Mouse (Mus musculus) neural tube, embryonic 12.5 days (tissue): ENCODE data around the gene Zfp629. TPM values are rescaled to one million over a fixed set of nuclear protein-coding genes. Genes with fewer than 3 reads are reported as not detected.
"Not testable (repeated sequence)": the region's sequence is repeated elsewhere in the genome, so short reads cannot be mapped to it uniquely, and the experiment has no call there.

Source experiments
- ATAC-seq: fragments of 200-750 bp; cut with Nextera tagmentation; 2 replicates; pipeline ENCODE4 v1.8.0; 2017; ENCODE audit warnings: low read depth, mild to moderate bottlenecking, moderate TSS enrichment, moderate library complexity; ENCODE audit not compliant: low FRiP score
- H3K27ac ChIP-seq: fragments of 300-500 bp; sonication (generic); 2 replicates; pipeline ENCODE4 v1.5.1; 2016
- H3K27me3 ChIP-seq: fragments of 300-500 bp; sonication (generic); replicated peaks from 2 replicates; pipeline ENCODE4 v1.6.1; 2016; ENCODE audit warnings: mild to moderate bottlenecking
- H3K36me3 ChIP-seq: fragments of 300-500 bp; sonication (generic); 2 replicates; pipeline ENCODE4 v1.6.1; 2016; ENCODE audit warnings: mild to moderate bottlenecking
- H3K4me1 ChIP-seq: fragments of 300-500 bp; sonication (generic); 2 replicates; pipeline ENCODE4 v1.6.1; 2016
- H3K4me2 ChIP-seq: fragments of 300-500 bp; sonication (generic); replicated peaks from 2 replicates; pipeline ENCODE4 v1.6.1; 2016; ENCODE audit warnings: mild to moderate bottlenecking
- H3K4me3 ChIP-seq: fragments of 300-500 bp; sonication (generic); 2 replicates; pipeline ENCODE4 v1.5.1; 2016
- H3K9ac ChIP-seq: fragments of 300-500 bp; sonication (generic); 2 replicates; pipeline ENCODE4 v1.6.1; 2016; ENCODE audit warnings: mild to moderate bottlenecking
- H3K9me3 ChIP-seq: fragments of 300-500 bp; sonication (generic); 2 replicates; pipeline ENCODE4 v1.6.1; 2016; ENCODE audit warnings: mild to moderate bottlenecking
- WGBS: fragments of 180-500 bp; shearing (Covaris S2); methylation state at CpG from one replicate; pipeline ENCODE4 v1.1.7; 2016; 5-methylcytosine and 5-hydroxymethylcytosine counted together
- polyA plus RNA-seq: library from polyadenylated mRNA; unstranded; fragments of >200 nt; fragmentation: Nextera tagmentation; extraction: Ambion mirVana; gene quantifications from 2 replicates; pipeline ENCODE4 v1.2.1, GENCODE M21; 2016

Zfp629 gene
- polyA plus RNA-seq, 1 experiment from 2014 or later: 35.3 TPM

DNA sequence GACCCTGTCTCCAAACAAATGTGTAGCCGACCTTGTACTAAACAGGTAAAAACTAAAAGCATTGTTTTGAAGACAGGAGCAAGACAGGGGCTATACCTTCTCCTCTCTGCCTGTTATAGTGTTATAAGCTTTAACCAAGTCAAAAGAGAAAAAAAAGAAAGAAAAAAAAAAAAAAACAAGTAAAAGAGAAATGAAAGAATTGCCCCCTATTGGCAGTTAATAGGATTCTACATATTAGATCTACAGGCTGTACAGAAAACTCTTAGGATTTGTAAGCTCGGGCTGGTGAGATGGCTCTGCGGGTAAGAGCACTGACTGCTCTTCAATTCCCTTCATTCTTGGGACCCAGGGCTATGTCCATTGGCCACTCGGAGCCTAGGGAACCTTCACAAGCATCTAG lies 26.7 kb upstream of the Zfp629 start:
- H3K36me3 ChIP-seq: no peaks in the 10 kb centered on the region

DNA sequence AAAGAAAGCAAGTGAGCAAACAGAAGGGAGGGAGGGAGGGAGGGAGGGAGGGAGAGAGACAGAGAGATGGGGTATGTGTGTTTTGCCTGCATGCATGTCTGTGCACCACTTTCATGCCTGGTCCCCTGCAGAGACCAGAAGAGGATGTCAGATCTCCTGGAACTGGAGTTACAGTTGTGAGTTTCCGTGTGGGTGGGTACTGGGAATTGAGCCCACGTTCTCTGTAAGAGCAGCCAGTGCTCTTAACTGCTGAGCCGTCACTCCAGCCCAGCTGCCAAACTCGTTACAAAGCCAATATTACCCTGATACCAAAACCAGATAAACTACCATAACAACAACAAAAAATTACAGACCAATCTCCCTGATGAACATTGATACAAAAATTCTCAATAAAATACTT lies 25.7 kb upstream of the Zfp629 start:
- no peak overlapping the region for H3K4me2 ChIP-seq
- H3K4me3 ChIP-seq: no peak overlapping the region
- H3K9me3 ChIP-seq: no peaks in the 10 kb centered on the region
- 48% methylated on average over 4 of the region's 4 CpGs for WGBS
- no peak for ATAC-seq
- no peaks in the 10 kb centered on the region for H3K27me3 ChIP-seq
- H3K9ac ChIP-seq: no peak overlapping the region
- no peaks in the 10 kb centered on the region for H3K36me3 ChIP-seq
- no peak overlapping the region for H3K27ac ChIP-seq
- H3K4me1 ChIP-seq: peaks cover 6% of the 10 kb centered on the region

More for the DNA sequence above, 26.7 kb upstream of the Zfp629 start:
- no peak overlapping the region for H3K4me2 ChIP-seq
- H3K27me3 ChIP-seq: no peaks in the 10 kb centered on the region
- no peak for ATAC-seq
- 81% methylated on average over 4 of the region's 4 CpGs for WGBS
- H3K27ac ChIP-seq: no peak overlapping the region
- no peak overlapping the region for H3K9ac ChIP-seq
- peaks cover 4% of the 10 kb centered on the region for H3K4me1 ChIP-seq
- no peaks in the 10 kb centered on the region for H3K9me3 ChIP-seq
- H3K4me3 ChIP-seq: no peak overlapping the region

DNA sequence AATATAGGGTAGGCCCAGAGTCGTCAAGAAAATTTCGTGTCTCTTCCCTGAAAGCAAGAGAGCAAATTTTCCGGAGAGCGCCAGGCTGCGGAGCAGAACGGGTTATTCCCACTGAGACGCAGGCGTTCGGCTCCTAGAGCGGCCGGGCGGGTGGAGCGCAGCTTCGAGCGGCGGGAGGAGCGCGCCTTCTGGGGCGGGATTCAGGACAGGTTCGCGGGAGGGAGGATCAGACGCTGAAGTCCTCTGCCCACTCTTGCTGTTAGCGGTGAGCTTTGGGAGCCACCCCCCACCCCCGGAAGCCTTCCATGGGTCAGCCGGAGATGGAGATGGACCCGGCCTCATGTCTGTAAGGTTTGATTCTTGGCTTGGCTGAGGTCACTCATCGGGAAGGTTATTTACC lies 21.4 kb upstream of the Zfp629 start:
- H3K9ac ChIP-seq: peak overlapping the region; percentile 69
- H3K4me2 ChIP-seq: peak overlapping the region; percentile 74
- H3K4me1 ChIP-seq: peaks cover 6% of the 10 kb centered on the region
- under 1% methylated on average over 27 of the region's 27 CpGs for WGBS
- H3K4me3 ChIP-seq: peak overlapping the region; percentile 54
- ATAC-seq: peak; percentile 66
- no peak overlapping the region for H3K27ac ChIP-seq
- H3K9me3 ChIP-seq: no peaks in the 10 kb centered on the region
- H3K27me3 ChIP-seq: no peaks in the 10 kb centered on the region; the same call in 1 of the 2 replicates
- no peaks in the 10 kb centered on the region for H3K36me3 ChIP-seq

DNA sequence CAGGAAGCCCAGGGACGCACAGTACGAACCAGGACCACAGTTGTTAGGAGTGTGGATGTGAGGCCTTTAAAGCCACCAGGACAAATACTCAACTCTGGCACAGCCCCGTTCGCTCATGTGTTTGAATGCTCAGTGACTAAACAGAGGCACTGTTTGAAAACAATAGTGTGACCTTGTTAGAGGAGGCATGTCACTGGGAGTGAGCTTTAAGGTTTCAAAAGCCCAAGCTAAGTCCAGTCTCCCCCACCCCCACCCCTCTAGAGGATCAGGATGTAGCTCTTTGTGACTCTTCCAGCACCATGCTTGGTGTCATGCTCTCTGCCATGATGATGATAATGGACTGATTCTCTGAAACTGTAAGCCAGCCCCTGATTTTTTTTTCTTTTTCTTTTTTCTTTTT lies 15.8 kb upstream of the Zfp629 start:
- no peak overlapping the region for H3K9ac ChIP-seq
- no peaks in the 10 kb centered on the region for H3K4me1 ChIP-seq
- H3K27ac ChIP-seq: no peak overlapping the region
- no peak overlapping the region for H3K4me2 ChIP-seq
- H3K4me3 ChIP-seq: no peak overlapping the region
- H3K27me3 ChIP-seq: no peaks in the 10 kb centered on the region; the same call in 1 of the 2 replicates
- ATAC-seq: no peak
- WGBS: 69% methylated on average over 4 of the region's 4 CpGs
- no peaks in the 10 kb centered on the region for H3K9me3 ChIP-seq
- H3K36me3 ChIP-seq: no peaks in the 10 kb centered on the region

DNA sequence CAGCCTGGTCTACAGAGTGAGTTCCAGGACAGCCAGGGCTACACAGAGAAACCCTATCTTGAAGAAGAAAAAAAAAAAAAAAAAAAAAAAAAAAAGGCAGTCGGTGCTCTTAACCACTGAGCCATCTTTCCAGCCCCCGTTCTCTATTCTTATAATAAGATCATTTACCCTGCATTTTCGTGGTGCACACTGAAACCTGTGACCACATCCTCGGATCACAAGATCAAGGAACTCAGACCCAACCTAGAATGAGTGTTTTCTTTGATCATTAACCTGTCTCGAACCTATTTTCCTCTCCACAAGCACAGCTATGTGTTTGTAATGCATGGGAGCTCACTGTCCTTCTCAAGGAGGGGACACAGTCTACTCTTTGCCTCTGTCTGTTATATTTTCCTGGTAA lies 13.0 kb upstream of the Zfp629 start:
- WGBS: 80% methylated on average over 5 of the region's 5 CpGs
- no peak for ATAC-seq

DNA sequence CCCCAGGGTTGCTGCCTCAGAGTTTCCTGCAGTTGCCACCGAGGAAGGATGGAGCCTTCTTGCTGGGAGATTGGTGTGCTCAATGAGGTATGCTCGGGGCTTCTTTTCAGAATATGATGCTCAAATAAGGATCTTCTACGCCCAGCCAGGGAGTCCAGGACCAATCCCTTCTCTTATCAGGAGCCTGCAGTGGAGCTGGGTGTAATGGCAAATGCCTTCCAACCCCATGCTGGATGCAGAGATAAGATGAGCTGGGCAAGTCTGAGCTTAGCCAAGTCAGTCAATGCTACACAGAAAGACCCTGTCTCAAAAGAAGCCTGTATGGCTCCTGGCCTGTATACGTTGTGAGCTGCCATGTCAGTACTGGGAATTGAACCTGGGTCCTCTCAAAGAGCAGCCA lies 10.9 kb upstream of the Zfp629 start:
- no peaks in the 10 kb centered on the region for H3K36me3 ChIP-seq
- H3K27me3 ChIP-seq: no peaks in the 10 kb centered on the region
- H3K4me3 ChIP-seq: no peak overlapping the region
- H3K9me3 ChIP-seq: no peaks in the 10 kb centered on the region
- H3K27ac ChIP-seq: no peak overlapping the region
- no peaks in the 10 kb centered on the region for H3K4me1 ChIP-seq
- no peak overlapping the region for H3K9ac ChIP-seq
- H3K4me2 ChIP-seq: no peak overlapping the region
- 86% methylated on average over 4 of the region's 4 CpGs for WGBS
- no peak for ATAC-seq

More for the DNA sequence above, 13.0 kb upstream of the Zfp629 start:
- H3K27ac ChIP-seq: no peak overlapping the region
- no peaks in the 10 kb centered on the region for H3K9me3 ChIP-seq
- H3K27me3 ChIP-seq: no peaks in the 10 kb centered on the region
- no peak overlapping the region for H3K9ac ChIP-seq
- no peak overlapping the region for H3K4me2 ChIP-seq
- H3K4me3 ChIP-seq: no peak overlapping the region
- H3K36me3 ChIP-seq: no peaks in the 10 kb centered on the region
- no peaks in the 10 kb centered on the region for H3K4me1 ChIP-seq

DNA sequence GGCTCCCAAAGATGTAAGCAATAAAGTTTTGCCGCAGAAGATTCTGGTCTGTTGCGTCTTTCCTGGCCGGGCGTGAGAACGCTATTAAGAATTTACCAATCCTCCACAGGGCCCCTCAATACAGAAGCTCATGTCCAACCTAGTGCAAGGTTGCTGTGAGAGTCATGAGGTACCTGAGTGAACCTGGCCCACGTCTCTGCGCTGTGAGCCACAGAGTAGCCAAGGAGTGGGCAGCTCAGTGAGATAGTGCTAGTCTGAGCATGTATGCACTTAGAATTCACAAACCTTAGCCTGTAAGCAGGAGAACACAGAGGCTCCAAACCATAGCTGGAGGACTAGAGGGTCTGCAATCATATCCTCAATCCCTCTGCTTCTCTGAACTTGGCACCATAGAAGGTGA lies 10.4 kb upstream of the Zfp629 start:
- H3K4me1 ChIP-seq: no peaks in the 10 kb centered on the region
- H3K27ac ChIP-seq: no peak overlapping the region
- no peaks in the 10 kb centered on the region for H3K27me3 ChIP-seq
- H3K9ac ChIP-seq: no peak overlapping the region
- H3K36me3 ChIP-seq: no peaks in the 10 kb centered on the region
- H3K4me3 ChIP-seq: no peak overlapping the region
- no peak for ATAC-seq
- H3K9me3 ChIP-seq: no peaks in the 10 kb centered on the region
- H3K4me2 ChIP-seq: no peak overlapping the region
- 98% methylated on average over 7 of the region's 7 CpGs for WGBS

DNA sequence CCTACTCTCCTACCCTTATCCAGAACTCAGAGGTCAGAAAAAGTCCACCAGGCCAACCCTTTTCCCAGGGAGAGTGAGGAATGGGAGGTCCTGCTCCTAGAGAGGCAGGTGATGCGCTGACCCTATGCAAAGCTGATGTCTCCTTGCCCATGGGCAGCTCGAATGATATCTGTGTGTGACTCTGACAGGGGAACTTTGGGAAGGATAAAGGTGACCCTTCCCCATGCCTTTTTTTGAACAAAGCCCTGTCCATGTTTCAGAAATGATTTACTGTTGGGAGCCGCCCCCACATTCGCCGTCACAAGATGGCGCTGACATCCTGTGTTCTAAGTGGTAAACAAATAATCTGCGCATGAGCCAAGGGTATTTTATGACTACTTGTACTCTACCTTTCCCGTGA lies 2.8 kb upstream of the Zfp629 start:
- WGBS: 91% methylated on average over 7 of the region's 8 CpGs
- not testable (repeated sequence) for H3K9me3 ChIP-seq, H3K27ac ChIP-seq, H3K4me3 ChIP-seq, H3K4me2 ChIP-seq, ATAC-seq, H3K27me3 ChIP-seq, H3K36me3 ChIP-seq, H3K9ac ChIP-seq
- H3K4me1 ChIP-seq: peaks cover 21% of the 10 kb centered on the region

DNA sequence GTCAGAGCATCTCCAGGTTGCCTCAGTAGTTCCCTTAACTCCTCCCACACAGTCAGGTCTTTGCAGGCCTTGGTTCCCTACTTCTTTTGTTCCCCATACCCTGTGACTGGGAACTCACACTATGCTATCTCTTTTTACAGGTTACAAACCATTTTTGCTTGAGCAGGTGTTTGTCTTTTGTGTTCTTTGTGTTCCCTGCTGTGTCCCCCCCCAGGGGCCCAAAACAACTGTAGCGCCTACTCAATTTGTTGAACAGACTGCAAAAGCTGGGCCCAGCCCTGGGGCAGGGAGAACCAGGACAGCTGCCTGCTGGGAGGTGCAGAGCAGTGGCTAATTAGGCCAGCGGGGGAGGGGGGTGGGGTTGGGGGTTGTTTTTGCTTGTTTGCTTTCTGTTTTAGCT lies 2.4 kb upstream of the Zfp629 start:
- no peak overlapping the region for H3K27ac ChIP-seq
- no peak overlapping the region for H3K4me3 ChIP-seq
- no peak overlapping the region for H3K4me2 ChIP-seq
- 37% methylated on average over 2 of the region's 2 CpGs for WGBS
- H3K9ac ChIP-seq: no peak overlapping the region
- H3K9me3 ChIP-seq: no peaks in the 10 kb centered on the region
- no peak for ATAC-seq
- H3K4me1 ChIP-seq: peaks cover 24% of the 10 kb centered on the region
- no peaks in the 10 kb centered on the region for H3K27me3 ChIP-seq
- H3K36me3 ChIP-seq: no peaks in the 10 kb centered on the region

DNA sequence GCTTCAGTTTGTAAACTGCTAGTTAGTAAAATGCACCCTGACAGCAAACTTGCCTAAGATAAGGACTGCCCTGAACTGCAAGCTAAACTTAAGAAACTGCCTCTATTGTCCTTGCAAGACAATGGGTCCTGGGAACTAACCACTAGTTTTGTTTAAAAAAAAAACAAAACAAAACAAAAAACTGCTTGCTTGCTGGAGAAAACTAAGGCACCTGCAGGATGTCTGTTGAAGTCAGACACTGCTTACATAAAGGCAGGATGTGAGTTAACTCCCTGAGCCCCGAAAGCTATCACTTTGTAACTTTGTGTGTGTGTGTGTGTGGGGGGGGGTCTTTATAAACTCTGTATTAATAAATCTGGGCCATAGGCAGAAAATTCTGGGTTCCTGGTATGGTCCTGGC lies 1.3 kb upstream of the Zfp629 start:
- no peaks in the 10 kb centered on the region for H3K27me3 ChIP-seq
- no peaks in the 10 kb centered on the region for H3K9me3 ChIP-seq
- no peak for ATAC-seq
- no peak overlapping the region for H3K4me2 ChIP-seq
- H3K4me3 ChIP-seq: no peak overlapping the region
- peaks cover 24% of the 10 kb centered on the region for H3K4me1 ChIP-seq
- no peak overlapping the region for H3K27ac ChIP-seq
- 93% methylated on average over 1 of the region's 1 CpGs for WGBS
- no peak overlapping the region for H3K9ac ChIP-seq
- H3K36me3 ChIP-seq: peaks cover 10% of the 10 kb centered on the region

DNA sequence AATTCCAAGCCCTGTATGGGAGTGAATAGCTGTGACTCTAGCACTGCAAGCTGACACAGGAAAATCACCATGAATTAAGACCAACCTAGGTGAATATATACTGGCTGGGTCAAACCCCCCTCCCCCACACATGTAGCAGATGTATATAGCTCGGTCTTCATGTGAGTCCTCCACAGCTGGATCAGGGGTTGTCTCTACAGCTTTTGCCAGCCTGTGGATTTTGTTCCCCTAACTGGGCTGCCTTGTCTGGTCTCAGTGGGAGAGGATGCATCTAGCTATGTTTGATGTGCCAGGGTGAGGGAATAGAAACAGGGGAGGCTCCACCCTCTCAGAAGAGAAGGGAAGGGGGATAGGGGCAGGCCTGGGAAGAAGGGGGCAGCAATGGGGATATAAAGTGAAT lies 739 bp upstream of the Zfp629 start:
- WGBS: 65% methylated on average over 1 of the region's 1 CpGs
- ATAC-seq: no peak
- Histone ChIP-seq H3K36me3 (peaks cover 15% of the 10 kb centered on the region), H3K9me3 (no peaks in the 10 kb centered on the region), H3K9ac (0 out of 2 replicates have a peak overlapping the region, but pooled peaks have one; percentile 29), H3K27ac (no peak overlapping the region), H3K4me2 (peak overlapping the region; percentile 81), H3K27me3 (no peaks in the 10 kb centered on the region), H3K4me3 (no peak overlapping the region), H3K4me1 (peaks cover 24% of the 10 kb centered on the region)

DNA sequence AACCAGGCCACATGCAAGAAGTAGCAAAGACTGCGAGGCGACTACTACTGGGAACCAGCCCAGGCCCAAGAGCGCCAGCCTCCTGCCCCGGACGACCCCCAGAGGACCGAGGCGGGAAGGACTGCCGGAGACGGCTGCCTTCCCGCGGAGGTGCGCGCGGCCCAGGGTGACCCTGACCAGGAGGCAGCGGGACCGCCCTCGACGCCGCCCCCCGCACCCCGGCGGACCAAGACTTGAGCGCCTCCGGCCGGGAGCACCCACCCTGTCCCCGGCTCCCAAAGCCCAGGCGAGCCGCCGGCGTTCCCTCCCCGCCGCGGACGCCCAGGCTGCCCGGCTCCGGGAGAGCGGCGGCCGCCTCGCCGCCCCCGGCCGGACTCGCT lies 1.1 kb downstream of the Zfp629 start:
- WGBS: 2% methylated on average over 19 of the region's 44 CpGs

DNA sequence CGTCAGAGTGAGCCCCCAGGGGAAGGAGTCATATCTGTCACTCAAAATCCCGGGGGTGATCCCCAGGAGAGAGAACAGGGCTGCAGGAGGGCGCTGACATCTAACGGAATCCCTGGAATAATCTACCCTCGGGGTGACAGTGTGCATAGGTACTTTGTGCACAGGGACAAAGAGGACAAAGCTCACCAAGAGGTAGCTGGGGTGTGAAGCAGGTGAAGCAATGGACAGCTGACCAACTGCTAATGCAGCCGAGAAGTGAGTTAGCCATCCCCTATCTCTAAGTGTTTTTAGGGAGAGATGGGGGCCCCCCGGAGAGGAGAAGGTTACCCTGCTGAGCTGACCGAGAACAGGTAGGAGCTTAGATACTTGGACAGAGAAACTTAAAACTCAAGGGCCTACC lies 1.5 kb downstream of the Zfp629 start:
- 29% methylated on average over 8 of the region's 8 CpGs for WGBS
- Histone ChIP-seq H3K4me2 (peak overlapping the region; percentile 81), H3K27ac (no peak overlapping the region), H3K9me3 (no peaks in the 10 kb centered on the region), H3K36me3 (peaks cover 38% of the 10 kb centered on the region), H3K9ac (peak overlapping the region; percentile 99), H3K4me3 (peak overlapping the region; percentile 91), H3K4me1 (peaks cover 24% of the 10 kb centered on the region), H3K27me3 (no peaks in the 10 kb centered on the region)
- ATAC-seq: no peak

More for the DNA sequence above, 1.1 kb downstream of the Zfp629 start:
- H3K36me3 ChIP-seq: peaks cover 33% of the 10 kb centered on the region
- peak overlapping the region; percentile 91 for H3K4me3 ChIP-seq
- ATAC-seq: 0 out of 2 replicates have a peak, but pooled peaks have one; percentile 11
- peak overlapping the region; percentile 75 for H3K27ac ChIP-seq
- peaks cover 24% of the 10 kb centered on the region for H3K4me1 ChIP-seq
- H3K9me3 ChIP-seq: no peaks in the 10 kb centered on the region
- peak overlapping the region; percentile 99 for H3K9ac ChIP-seq
- peak overlapping the region; percentile 81 for H3K4me2 ChIP-seq
- H3K27me3 ChIP-seq: no peaks in the 10 kb centered on the region
